Mouse (Mus musculus): Measurements from ENCODE around the gene Nr1h3.

DNA sequence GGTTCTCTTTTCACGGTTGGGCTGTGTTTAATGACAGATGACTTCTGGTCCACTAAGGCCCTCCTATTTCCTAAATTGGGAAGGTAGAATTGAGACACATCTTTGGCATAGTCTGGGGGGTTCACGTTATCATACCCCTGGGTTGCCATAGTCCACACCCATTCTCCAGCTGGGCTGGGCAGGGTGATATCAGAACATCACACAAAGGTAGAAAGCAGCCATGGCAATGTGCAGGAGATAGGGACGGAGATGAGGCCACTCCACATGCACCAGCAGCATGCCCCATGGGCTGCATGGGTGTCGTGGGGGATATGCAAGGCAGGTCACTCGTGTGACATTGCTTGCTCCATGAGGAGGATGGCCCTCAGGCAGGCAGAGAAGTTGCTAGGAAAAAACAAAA, 39.1 kb downstream of the Nr1h3 start:
- no peak for TF ChIP-seq POLR2A (IDR thresholded peaks at IDR 0.05; ENCODE audit: low read depth, low read length)
- TF ChIP-seq CTCF (IDR thresholded peaks at IDR 0.05; ENCODE audit: extremely low read depth, insufficient read depth, insufficient read length, insufficient replicate concordance): no peak
